Mouse (Mus musculus): Measurements from ENCODE around the gene Bicc1.

GRCm38 (mm10) chr10:70961641-70962040 lies 197.9 kb downstream of the Bicc1 start:
- TF ChIP-seq CTCF (IDR thresholded peaks at IDR 0.05; ENCODE audit: control insufficient read depth, insufficient read depth, insufficient replicate concordance, low read depth, low read length), result no peak
- no peak for TF ChIP-seq POLR2A (IDR thresholded peaks at IDR 0.05; ENCODE audit: control insufficient read depth, low read depth, low read length)
